Mouse (Mus musculus): Measurements from ENCODE around the gene Cacna1s. TPM values are rescaled to one million over a fixed set of nuclear protein-coding genes. Genes with fewer than 3 reads are reported as not detected.
A peak's percentile ranks its signal among the peaks of the same experiment; 100 is the strongest.

The Cacna1s gene
- polyA plus RNA-seq (2012; rRNA removed) = 16.5 and 19.4 TPM in 2 replicates

GRCm38 (mm10) chr1:136052547-136052946 lies at the start of gene Cacna1s:
TSS of gene Cacna1s (plus strand) at chr1:136052750.
- TF ChIP-seq POLR2A (IDR thresholded peaks at IDR 0.05; ENCODE audit: control insufficient read depth, low read depth, low read length) (no peak), CTCF (IDR thresholded peaks at IDR 0.05; ENCODE audit: control insufficient read depth, insufficient read depth, insufficient replicate concordance, low read depth, low read length) (no peak)
- no peak within 1 kb of the TSS for H3K4me3 ChIP-seq (ENCODE audit: control insufficient read depth, low read depth, low read length)
- no peak within 1 kb of the TSS for H3K27ac ChIP-seq (ENCODE audit: control insufficient read depth, insufficient read depth, low read depth, low read length)
- no peaks in the 10 kb centered on the region for H3K36me3 ChIP-seq (ENCODE audit: control insufficient read depth, insufficient read depth, low read length)
- H3K27me3 ChIP-seq (ENCODE audit: control insufficient read depth, insufficient read depth, low read length) = peaks cover 3% of the 10 kb centered on the region; the same call in 1 of the 2 replicates
- peaks cover 6% of the 10 kb centered on the region for H3K4me1 ChIP-seq (ENCODE audit: control insufficient read depth, insufficient read depth, low read length)

- no peaks in the 10 kb centered on the region for H3K27me3 ChIP-seq (ENCODE audit: control insufficient read depth, insufficient read depth, low read length)
- no peak for TF ChIP-seq POLR2A (IDR thresholded peaks at IDR 0.05; ENCODE audit: control insufficient read depth, low read depth, low read length)
Measured at GRCm38 (mm10) chr1:136006292-136006748, 46.2 kb upstream of the Cacna1s start, which contains the start of gene Igfn1. TSS of gene Igfn1 (minus strand) at chr1:136006342.

GRCm38 (mm10) chr1:136007211-136008158 lies 45.1 kb upstream of the Cacna1s start, which contains the start of gene Tmem9:
TSS of gene Tmem9 (plus strand) at chr1:136008150.
- H3K27me3 ChIP-seq (ENCODE audit: control insufficient read depth, insufficient read depth, low read length) = no peaks in the 10 kb centered on the region
- H3K27ac ChIP-seq (ENCODE audit: control insufficient read depth, insufficient read depth, low read depth, low read length) = no peak within 1 kb of the TSS
- H3K4me1 ChIP-seq (ENCODE audit: control insufficient read depth, insufficient read depth, low read length) = peaks cover 6% of the 10 kb centered on the region
- peak within 1 kb of the TSS; percentile 82 for H3K4me3 ChIP-seq (ENCODE audit: control insufficient read depth, low read depth, low read length)
- no peak for TF ChIP-seq POLR2A (IDR thresholded peaks at IDR 0.05; ENCODE audit: control insufficient read depth, low read depth, low read length)
- TF ChIP-seq CTCF (IDR thresholded peaks at IDR 0.05; ENCODE audit: control insufficient read depth, insufficient read depth, insufficient replicate concordance, low read depth, low read length) = no peak
- H3K36me3 ChIP-seq (ENCODE audit: control insufficient read depth, insufficient read depth, low read length) = no peaks in the 10 kb centered on the region

More at GRCm38 (mm10) chr1:136006292-136006748, 46.2 kb upstream of the Cacna1s start, which contains the start of gene Igfn1:
- H3K36me3 ChIP-seq (ENCODE audit: control insufficient read depth, insufficient read depth, low read length) = no peaks in the 10 kb centered on the region
- H3K4me3 ChIP-seq (ENCODE audit: control insufficient read depth, low read depth, low read length) = no peak within 1 kb of the TSS; the same call in 1 of the 2 replicates
- H3K27ac ChIP-seq (ENCODE audit: control insufficient read depth, insufficient read depth, low read depth, low read length) = no peak within 1 kb of the TSS
- peaks cover 6% of the 10 kb centered on the region for H3K4me1 ChIP-seq (ENCODE audit: control insufficient read depth, insufficient read depth, low read length)

- TF ChIP-seq POLR2A (IDR thresholded peaks at IDR 0.05; ENCODE audit: control insufficient read depth, low read depth, low read length) (no peak), CTCF (IDR thresholded peaks at IDR 0.05; ENCODE audit: control insufficient read depth, insufficient read depth, insufficient replicate concordance, low read depth, low read length) (no peak)
Measured at GRCm38 (mm10) chr1:136008159-136008533, 44.4 kb upstream of the Cacna1s start.

GRCm38 (mm10) chr1:136010247-136010646 lies 42.3 kb upstream of the Cacna1s start:
- H3K4me1 ChIP-seq (ENCODE audit: control insufficient read depth, insufficient read depth, low read length) = peaks cover 6% of the 10 kb centered on the region
- no peaks in the 10 kb centered on the region for H3K27me3 ChIP-seq (ENCODE audit: control insufficient read depth, insufficient read depth, low read length)
- TF ChIP-seq CTCF (IDR thresholded peaks at IDR 0.05; ENCODE audit: control insufficient read depth, insufficient read depth, insufficient replicate concordance, low read depth, low read length) = no peak
- H3K36me3 ChIP-seq (ENCODE audit: control insufficient read depth, insufficient read depth, low read length) = no peaks in the 10 kb centered on the region
- H3K4me3 ChIP-seq (ENCODE audit: control insufficient read depth, low read depth, low read length) = no peak overlapping the region
- no peak overlapping the region for H3K27ac ChIP-seq (ENCODE audit: control insufficient read depth, insufficient read depth, low read depth, low read length)

More at GRCm38 (mm10) chr1:136008159-136008533, 44.4 kb upstream of the Cacna1s start:
- peaks cover 6% of the 10 kb centered on the region for H3K4me1 ChIP-seq (ENCODE audit: control insufficient read depth, insufficient read depth, low read length)
- no peaks in the 10 kb centered on the region for H3K36me3 ChIP-seq (ENCODE audit: control insufficient read depth, insufficient read depth, low read length)
- H3K27me3 ChIP-seq (ENCODE audit: control insufficient read depth, insufficient read depth, low read length) = no peaks in the 10 kb centered on the region
- H3K27ac ChIP-seq (ENCODE audit: control insufficient read depth, insufficient read depth, low read depth, low read length) = no peak overlapping the region
- peak overlapping the region; percentile 82; the same call in 1 of the 2 replicates for H3K4me3 ChIP-seq (ENCODE audit: control insufficient read depth, low read depth, low read length)

GRCm38 (mm10) chr1:136013513-136013912 lies 39.0 kb upstream of the Cacna1s start:
- no peaks in the 10 kb centered on the region for H3K36me3 ChIP-seq (ENCODE audit: control insufficient read depth, insufficient read depth, low read length)
- no peak overlapping the region for H3K4me3 ChIP-seq (ENCODE audit: control insufficient read depth, low read depth, low read length)
- H3K4me1 ChIP-seq (ENCODE audit: control insufficient read depth, insufficient read depth, low read length) = peaks cover 7% of the 10 kb centered on the region
- H3K27me3 ChIP-seq (ENCODE audit: control insufficient read depth, insufficient read depth, low read length) = no peaks in the 10 kb centered on the region
- TF ChIP-seq POLR2A (IDR thresholded peaks at IDR 0.05; ENCODE audit: control insufficient read depth, low read depth, low read length) (no peak), CTCF (IDR thresholded peaks at IDR 0.05; ENCODE audit: control insufficient read depth, insufficient read depth, insufficient replicate concordance, low read depth, low read length) (no peak)
- H3K27ac ChIP-seq (ENCODE audit: control insufficient read depth, insufficient read depth, low read depth, low read length) = no peak overlapping the region

GRCm38 (mm10) chr1:136014796-136015502 lies 37.6 kb upstream of the Cacna1s start:
- no peaks in the 10 kb centered on the region for H3K27me3 ChIP-seq (ENCODE audit: control insufficient read depth, insufficient read depth, low read length)
- no peak overlapping the region for H3K4me3 ChIP-seq (ENCODE audit: control insufficient read depth, low read depth, low read length)
- no peaks in the 10 kb centered on the region for H3K36me3 ChIP-seq (ENCODE audit: control insufficient read depth, insufficient read depth, low read length)
- H3K4me1 ChIP-seq (ENCODE audit: control insufficient read depth, insufficient read depth, low read length) = peaks cover 11% of the 10 kb centered on the region
- H3K27ac ChIP-seq (ENCODE audit: control insufficient read depth, insufficient read depth, low read depth, low read length) = no peak overlapping the region
- TF ChIP-seq POLR2A (IDR thresholded peaks at IDR 0.05; ENCODE audit: control insufficient read depth, low read depth, low read length) (no peak), CTCF (IDR thresholded peaks at IDR 0.05; ENCODE audit: control insufficient read depth, insufficient read depth, insufficient replicate concordance, low read depth, low read length) (no peak)
